Mouse (Mus musculus) midbrain, embryonic 13.5 days (tissue): Measurements from ENCODE around the gene Tnpo3. TPM values are rescaled to one million over a fixed set of nuclear protein-coding genes. Genes with fewer than 3 reads are reported as not detected.
"Not testable (repeated sequence)": the region's sequence is repeated elsewhere in the genome, so short reads cannot be mapped to it uniquely, and the experiment has no call there.

ENCODE experiments used
- ATAC-seq: fragments of 200-750 bp; cut with Nextera tagmentation; 2 replicates; pipeline ENCODE4 v1.8.0; 2017; ENCODE audit warnings: mild to moderate bottlenecking, moderate TSS enrichment, moderate library complexity
- H3K27ac ChIP-seq: fragments of 300-500 bp; sonication (generic); 2 replicates; pipeline ENCODE4 v1.5.1; 2015; ENCODE audit warnings: inconsistent platforms, mild to moderate bottlenecking, moderate library complexity
- H3K27me3 ChIP-seq: fragments of 300-500 bp; sonication (generic); 2 replicates; pipeline ENCODE4 v1.6.1; 2015; ENCODE audit warnings: mild to moderate bottlenecking, inconsistent platforms
- H3K36me3 ChIP-seq: fragments of 300-500 bp; sonication (generic); 2 replicates; pipeline ENCODE4 v1.6.1; 2015; ENCODE audit warnings: mild to moderate bottlenecking, inconsistent platforms
- H3K4me1 ChIP-seq: fragments of 300-500 bp; sonication (generic); replicated peaks from 2 replicates; pipeline ENCODE4 v1.6.1; 2015; ENCODE audit warnings: inconsistent platforms
- H3K4me2 ChIP-seq: fragments of 300-500 bp; sonication (generic); replicated peaks from 2 replicates; pipeline ENCODE4 v1.6.1; 2015; ENCODE audit warnings: moderate library complexity, mild to moderate bottlenecking, inconsistent platforms
- H3K4me3 ChIP-seq: fragments of 300-500 bp; sonication (generic); replicated peaks from 2 replicates; pipeline ENCODE4 v1.5.1; 2015; ENCODE audit warnings: mild to moderate bottlenecking, inconsistent platforms
- H3K9ac ChIP-seq: fragments of 300-500 bp; sonication (generic); replicated peaks from 2 replicates; pipeline ENCODE4 v1.6.1; 2015; ENCODE audit warnings: mild to moderate bottlenecking, inconsistent platforms
- H3K9me3 ChIP-seq: fragments of 300-500 bp; sonication (generic); 2 replicates; pipeline ENCODE4 v1.6.1; 2016; ENCODE audit warnings: mild to moderate bottlenecking, inconsistent platforms
- whole genome bisulfite sequencing: fragments of 180-500 bp; shearing (Covaris S2); methylation state at CpG from one replicate; pipeline ENCODE4 v1.1.7; 2015; 5-methylcytosine and 5-hydroxymethylcytosine counted together
- polyA plus RNA-seq: library from polyadenylated mRNA; unstranded; fragments of >200 nt; fragmentation: Nextera tagmentation; extraction: Ambion mirVana; gene quantifications from 2 replicates; pipeline ENCODE4 v1.2.1, GENCODE M21; 2015

Gene Tnpo3
- polyA plus RNA-seq, 1 experiment from 2014 or later: 97.7 TPM

DNA sequence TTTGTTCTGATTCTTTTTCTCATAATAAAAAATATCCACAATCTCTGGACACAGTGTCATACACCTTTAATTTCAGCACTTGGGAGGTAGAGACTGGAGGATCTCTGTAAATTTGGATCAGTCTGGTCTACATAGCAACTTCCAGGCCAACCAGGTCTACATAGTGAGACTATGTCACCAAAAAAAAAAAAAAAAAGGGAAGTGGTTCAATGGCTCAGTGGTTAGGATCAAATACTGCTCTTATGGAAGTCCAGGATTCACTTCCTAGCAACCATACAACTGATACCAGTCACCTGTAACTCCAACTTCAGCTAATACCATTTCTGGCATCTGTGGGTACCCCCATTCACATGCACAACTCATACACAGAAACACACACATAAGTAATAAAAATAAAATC, 9.5 kb downstream of the Tnpo3 start:
- Histone ChIP-seq H3K9me3 (no peaks in the 10 kb centered on the region), H3K4me1 (peaks cover under 1% of the 10 kb centered on the region; the same call in 1 of the 2 replicates), H3K4me2 (no peak overlapping the region), H3K9ac (no peak overlapping the region), H3K27ac (no peak overlapping the region), H3K4me3 (no peak overlapping the region), H3K36me3 (0 out of 2 replicates have a peak, but pooled peaks cover 3% of the 10 kb centered on the region), H3K27me3 (no peaks in the 10 kb centered on the region)
- ATAC-seq: no peak

DNA sequence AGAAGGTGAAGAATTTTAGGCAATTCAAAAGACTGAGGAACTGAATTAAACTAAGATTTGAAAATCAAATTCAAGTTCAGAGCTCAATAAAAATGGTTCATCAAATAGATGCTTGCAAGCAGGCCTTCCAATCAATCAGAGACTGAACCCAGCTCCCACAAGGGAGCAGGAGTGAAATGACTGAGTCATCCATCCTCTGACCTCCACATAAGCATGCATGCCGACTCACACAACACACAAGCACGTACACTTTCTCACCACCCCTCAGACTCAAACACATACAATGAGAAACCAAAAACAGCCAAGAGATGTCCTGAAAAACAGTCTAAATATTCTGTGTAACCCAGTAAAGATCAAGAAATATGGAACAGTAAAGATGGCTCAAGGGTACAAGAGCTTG, 14.0 kb downstream of the Tnpo3 start:
- H3K27ac ChIP-seq: no peak overlapping the region
- 0 out of 2 replicates have a peak, but pooled peaks cover 3% of the 10 kb centered on the region for H3K36me3 ChIP-seq
- H3K9me3 ChIP-seq: no peaks in the 10 kb centered on the region
- H3K4me2 ChIP-seq: no peak overlapping the region
- H3K4me3 ChIP-seq: no peak overlapping the region
- no peaks in the 10 kb centered on the region for H3K27me3 ChIP-seq
- 89% methylated on average over 2 of the region's 2 CpGs for WGBS
- H3K4me1 ChIP-seq: no peaks in the 10 kb centered on the region; the same call in 1 of the 2 replicates
- no peak for ATAC-seq
- no peak overlapping the region for H3K9ac ChIP-seq

DNA sequence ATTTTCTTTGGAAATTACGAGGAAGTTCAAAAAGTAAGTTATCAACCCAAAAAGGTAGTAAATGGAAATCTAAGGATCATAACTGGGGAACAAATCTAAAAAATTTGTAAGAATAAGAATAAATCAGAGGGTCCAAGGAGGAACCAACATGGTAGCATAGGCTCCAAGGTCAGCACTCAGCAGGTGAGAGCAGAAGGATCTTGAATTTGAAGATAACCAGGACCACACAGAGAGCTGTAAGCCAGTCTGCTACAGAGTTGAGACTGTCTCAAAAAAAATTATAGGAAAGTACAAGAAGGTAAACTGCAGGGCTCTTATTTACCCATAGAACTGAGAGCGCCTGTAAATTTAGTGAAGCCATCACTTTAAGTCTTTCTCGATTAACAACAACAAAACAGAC, 28.5 kb downstream of the Tnpo3 start:
- Histone ChIP-seq H3K9ac (no peak overlapping the region), H3K27ac (no peak overlapping the region), H3K27me3 (no peaks in the 10 kb centered on the region), H3K36me3 (peaks cover 81% of the 10 kb centered on the region), H3K4me2 (no peak overlapping the region), H3K4me1 (no peaks in the 10 kb centered on the region), H3K4me3 (no peak overlapping the region), H3K9me3 (0 out of 2 replicates have a peak, but pooled peaks cover 4% of the 10 kb centered on the region)
- WGBS: 96% methylated on average over 3 of the region's 3 CpGs
- ATAC-seq: no peak

DNA sequence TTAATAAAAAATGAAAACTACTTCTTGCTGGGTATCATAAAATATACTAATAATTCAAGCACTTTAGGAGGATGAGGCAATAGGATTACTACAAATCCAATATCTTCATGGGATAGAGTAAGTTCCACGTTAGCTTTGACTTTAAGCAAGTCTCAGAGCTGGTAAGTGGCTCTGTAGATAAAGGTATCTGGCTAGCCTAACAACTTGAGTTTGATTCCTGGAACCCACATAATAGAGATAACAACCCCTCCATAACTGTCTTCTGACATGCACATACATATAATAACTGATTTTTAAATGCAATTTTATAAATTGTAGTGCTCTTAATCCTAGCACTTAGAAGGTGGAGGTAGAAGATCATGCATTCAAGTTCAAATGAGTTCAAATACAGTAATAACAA, 28.9 kb downstream of the Tnpo3 start:
- H3K27ac ChIP-seq: no peak overlapping the region
- 0 out of 2 replicates have a peak, but pooled peaks cover 4% of the 10 kb centered on the region for H3K9me3 ChIP-seq
- H3K9ac ChIP-seq: no peak overlapping the region
- H3K27me3 ChIP-seq: no peaks in the 10 kb centered on the region
- no peak overlapping the region for H3K4me2 ChIP-seq
- no peaks in the 10 kb centered on the region for H3K4me1 ChIP-seq
- no peak overlapping the region for H3K4me3 ChIP-seq
- H3K36me3 ChIP-seq: peaks cover 79% of the 10 kb centered on the region
- no peak for ATAC-seq
- WGBS: 89% methylated on average over 1 of the region's 1 CpGs

DNA sequence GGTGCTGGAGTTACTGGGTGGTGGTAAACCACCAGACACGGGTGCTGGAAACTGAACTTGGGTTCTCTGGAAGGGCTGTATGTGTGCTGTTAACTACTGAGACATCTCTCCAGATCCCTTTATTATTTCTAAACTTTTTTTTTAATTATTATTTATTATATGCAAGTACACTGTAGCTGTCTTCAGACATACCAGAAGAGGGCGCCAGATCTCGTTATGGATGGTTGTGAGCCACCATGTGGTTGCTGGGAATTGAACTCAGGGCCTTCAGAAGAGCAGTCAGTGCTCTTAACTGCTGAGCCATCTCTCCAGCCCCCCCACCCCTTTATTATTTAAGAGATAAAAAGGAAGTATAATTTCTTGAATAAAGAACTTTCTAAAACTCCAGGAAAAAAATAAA, 33.3 kb downstream of the Tnpo3 start:
- H3K27ac ChIP-seq, H3K4me1 ChIP-seq, H3K9me3 ChIP-seq, H3K9ac ChIP-seq, H3K4me3 ChIP-seq, H3K27me3 ChIP-seq, ATAC-seq, H3K4me2 ChIP-seq: not testable (repeated sequence)
- peaks cover 85% of the 10 kb centered on the region for H3K36me3 ChIP-seq
- WGBS: 80% methylated on average over 3 of the region's 3 CpGs

DNA sequence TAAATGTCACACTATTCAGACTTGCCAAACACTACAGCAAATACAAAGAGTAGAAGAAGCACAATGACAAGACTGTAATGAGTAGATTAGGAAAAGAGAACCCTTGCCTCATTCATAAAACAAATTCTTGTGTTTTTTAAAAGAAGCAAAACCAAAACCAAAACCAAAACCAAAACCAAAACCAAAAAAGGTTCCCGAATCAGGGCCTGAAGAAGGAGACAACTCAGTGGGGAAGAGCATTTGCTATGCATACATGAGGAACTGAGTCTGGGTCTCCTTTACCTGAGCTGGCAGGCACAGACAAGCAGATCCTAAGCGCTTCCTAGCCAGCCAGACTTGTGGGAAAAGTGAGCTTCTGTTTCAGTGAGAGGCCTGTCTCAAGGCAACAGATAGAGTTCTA, 52.6 kb downstream of the Tnpo3 start:
- Histone ChIP-seq H3K9ac (no peak overlapping the region), H3K4me3 (no peak overlapping the region), H3K4me1 (no peaks in the 10 kb centered on the region), H3K27ac (no peak overlapping the region), H3K27me3 (no peaks in the 10 kb centered on the region), H3K36me3 (peaks cover 83% of the 10 kb centered on the region), H3K4me2 (no peak overlapping the region), H3K9me3 (no peaks in the 10 kb centered on the region)
- WGBS: 95% methylated on average over 2 of the region's 2 CpGs
- no peak for ATAC-seq

DNA sequence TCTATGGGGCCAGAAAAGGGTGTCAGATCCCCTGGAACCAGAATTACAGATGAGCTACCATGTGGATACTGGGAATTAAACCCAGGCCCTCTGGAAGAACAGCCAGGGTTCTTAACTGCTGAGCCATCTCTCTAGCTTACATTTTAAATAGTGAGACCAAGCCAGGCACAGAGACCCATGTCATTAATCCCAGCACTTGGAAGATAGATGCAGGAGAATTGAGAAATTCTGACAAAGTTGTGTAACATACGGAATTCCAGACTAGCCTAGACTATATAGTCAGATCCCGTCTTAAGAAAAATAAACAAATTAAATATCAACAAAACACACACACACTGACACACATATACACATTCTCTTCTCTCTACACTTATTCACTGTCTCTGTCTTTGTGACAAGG, 57.2 kb downstream of the Tnpo3 start:
- no peak overlapping the region for H3K4me2 ChIP-seq
- ATAC-seq: no peak
- H3K9ac ChIP-seq: no peak overlapping the region
- no peaks in the 10 kb centered on the region for H3K9me3 ChIP-seq
- H3K36me3 ChIP-seq: peaks cover 89% of the 10 kb centered on the region
- H3K27me3 ChIP-seq: no peaks in the 10 kb centered on the region
- WGBS: 92% methylated on average over 2 of the region's 2 CpGs
- H3K4me3 ChIP-seq: no peak overlapping the region
- H3K4me1 ChIP-seq: no peaks in the 10 kb centered on the region
- no peak overlapping the region for H3K27ac ChIP-seq

DNA sequence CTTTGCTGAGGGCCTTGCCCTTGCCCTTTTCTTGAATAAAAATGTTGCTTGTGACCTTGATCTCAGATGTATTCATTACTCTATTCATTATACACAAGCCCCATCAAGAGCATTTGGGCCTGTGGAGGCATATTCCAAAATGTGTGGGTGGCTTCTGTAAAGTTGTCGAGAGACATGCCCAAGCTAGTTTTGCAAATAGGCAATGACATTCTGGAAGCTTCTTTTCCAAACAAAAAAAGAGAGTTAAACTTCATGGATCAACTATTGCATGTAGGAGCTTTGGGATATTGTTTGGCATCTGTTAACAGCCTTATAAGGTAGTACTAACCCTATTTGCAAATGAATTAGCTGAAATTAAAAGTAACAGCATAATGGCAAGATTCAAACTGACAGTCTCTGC, 61.6 kb downstream of the Tnpo3 start:
- Histone ChIP-seq H3K4me1 (no peaks in the 10 kb centered on the region), H3K4me3 (no peak overlapping the region), H3K27me3 (no peaks in the 10 kb centered on the region), H3K9ac (no peak overlapping the region), H3K36me3 (peaks cover 88% of the 10 kb centered on the region), H3K27ac (no peak overlapping the region), H3K9me3 (no peaks in the 10 kb centered on the region), H3K4me2 (no peak overlapping the region)
- 93% methylated on average over 1 of the region's 1 CpGs for WGBS
- ATAC-seq: no peak

DNA sequence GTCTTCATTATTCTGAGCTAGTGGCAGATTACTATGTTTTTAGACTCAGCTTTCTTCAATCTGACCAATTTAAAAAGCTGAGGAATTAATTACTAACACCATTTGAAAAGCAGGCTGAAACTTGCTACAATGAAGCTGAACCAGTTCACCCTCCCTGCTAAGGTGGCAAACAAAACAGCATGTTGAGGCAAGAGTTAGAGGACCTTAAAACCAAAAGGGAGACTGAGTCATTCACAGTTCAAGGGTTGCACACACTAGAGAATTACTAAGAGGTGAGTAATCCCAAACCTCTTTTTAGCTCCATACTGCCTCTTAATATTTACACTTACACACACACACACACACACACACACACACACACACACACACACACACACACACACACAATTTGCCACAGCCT, 62.1 kb downstream of the Tnpo3 start:
- no peak for ATAC-seq
- Histone ChIP-seq H3K4me2 (no peak overlapping the region), H3K36me3 (peaks cover 88% of the 10 kb centered on the region), H3K4me3 (no peak overlapping the region), H3K9me3 (no peaks in the 10 kb centered on the region), H3K9ac (no peak overlapping the region), H3K4me1 (no peaks in the 10 kb centered on the region), H3K27me3 (no peaks in the 10 kb centered on the region), H3K27ac (no peak overlapping the region)

DNA sequence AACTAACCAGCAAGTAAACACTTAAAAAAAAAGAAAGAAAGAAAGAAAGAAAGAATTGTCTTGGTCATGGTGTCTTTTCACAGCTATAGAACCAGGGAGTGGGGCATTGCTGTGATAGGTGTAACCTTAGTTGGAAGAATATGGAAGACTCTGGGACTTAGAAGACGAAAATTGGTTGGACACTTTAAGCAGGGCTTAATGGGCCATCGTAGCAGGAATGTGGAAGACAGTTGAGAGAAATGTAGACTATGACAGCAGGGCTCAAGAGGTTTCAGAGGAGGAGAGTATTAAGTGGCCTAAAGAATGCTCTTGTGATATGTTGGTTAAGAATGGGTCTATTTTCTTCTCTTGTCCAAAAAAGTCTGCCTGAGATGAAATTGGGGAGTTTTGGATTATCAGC, 64.1 kb downstream of the Tnpo3 start:
- H3K27ac ChIP-seq: no peak overlapping the region
- H3K4me1 ChIP-seq: no peaks in the 10 kb centered on the region
- no peak for ATAC-seq
- H3K9ac ChIP-seq: no peak overlapping the region
- H3K4me2 ChIP-seq: no peak overlapping the region
- H3K27me3 ChIP-seq: no peaks in the 10 kb centered on the region
- no peaks in the 10 kb centered on the region for H3K9me3 ChIP-seq
- WGBS: 98% methylated on average over 2 of the region's 2 CpGs
- no peak overlapping the region for H3K4me3 ChIP-seq
- peaks cover 86% of the 10 kb centered on the region for H3K36me3 ChIP-seq

DNA sequence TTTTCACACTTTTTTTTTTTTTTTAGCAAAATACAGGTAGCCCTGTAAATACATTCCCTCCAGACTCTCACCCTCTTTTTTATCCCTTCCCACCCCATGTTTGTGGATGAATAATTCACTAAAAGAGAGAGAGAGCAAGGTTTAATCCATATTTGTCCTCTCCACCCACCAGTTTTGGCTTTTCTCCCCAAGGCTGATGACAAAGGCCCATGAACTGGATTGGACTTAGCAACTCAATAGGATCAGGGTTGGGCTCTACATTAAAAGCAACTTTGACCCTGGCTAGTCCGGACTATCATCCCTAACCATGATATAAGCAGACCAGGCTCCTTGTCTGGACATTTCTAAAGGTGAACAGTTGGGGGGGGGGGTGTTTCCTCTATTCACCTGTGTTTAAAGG, 68.7 kb downstream of the Tnpo3 start:
- Histone ChIP-seq H3K4me1 (no peaks in the 10 kb centered on the region), H3K4me2 (no peak overlapping the region), H3K9me3 (no peaks in the 10 kb centered on the region), H3K4me3 (no peak overlapping the region), H3K36me3 (peaks cover 61% of the 10 kb centered on the region), H3K27me3 (no peaks in the 10 kb centered on the region), H3K9ac (no peak overlapping the region), H3K27ac (no peak overlapping the region)
- 79% methylated on average over 1 of the region's 1 CpGs for WGBS
- ATAC-seq: no peak

DNA sequence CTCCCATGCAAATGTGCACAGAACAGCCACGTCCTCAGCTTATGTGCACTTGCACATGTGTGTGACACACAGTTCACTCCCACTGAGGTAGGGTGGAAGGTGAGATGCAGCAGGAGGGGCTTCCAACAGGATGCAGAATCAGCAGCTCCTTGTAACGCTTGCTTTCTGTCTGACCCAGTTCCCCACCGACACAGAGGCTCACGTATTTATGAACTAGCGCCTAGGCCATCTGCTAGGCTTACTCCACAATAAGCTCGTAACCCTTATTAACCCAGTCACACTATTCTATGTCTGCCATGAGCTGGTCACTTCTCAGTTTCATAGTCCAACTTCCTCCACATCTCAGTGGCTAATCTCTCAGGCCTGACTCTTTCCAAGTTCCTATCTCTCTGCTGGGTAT, 69.5 kb downstream of the Tnpo3 start:
- no peak for ATAC-seq
- no peak overlapping the region for H3K4me2 ChIP-seq
- H3K27ac ChIP-seq: no peak overlapping the region
- H3K4me1 ChIP-seq: no peaks in the 10 kb centered on the region
- WGBS: 78% methylated on average over 6 of the region's 6 CpGs
- H3K4me3 ChIP-seq: no peak overlapping the region
- no peak overlapping the region for H3K9ac ChIP-seq
- no peaks in the 10 kb centered on the region for H3K27me3 ChIP-seq
- no peaks in the 10 kb centered on the region for H3K9me3 ChIP-seq
- peaks cover 54% of the 10 kb centered on the region for H3K36me3 ChIP-seq

DNA sequence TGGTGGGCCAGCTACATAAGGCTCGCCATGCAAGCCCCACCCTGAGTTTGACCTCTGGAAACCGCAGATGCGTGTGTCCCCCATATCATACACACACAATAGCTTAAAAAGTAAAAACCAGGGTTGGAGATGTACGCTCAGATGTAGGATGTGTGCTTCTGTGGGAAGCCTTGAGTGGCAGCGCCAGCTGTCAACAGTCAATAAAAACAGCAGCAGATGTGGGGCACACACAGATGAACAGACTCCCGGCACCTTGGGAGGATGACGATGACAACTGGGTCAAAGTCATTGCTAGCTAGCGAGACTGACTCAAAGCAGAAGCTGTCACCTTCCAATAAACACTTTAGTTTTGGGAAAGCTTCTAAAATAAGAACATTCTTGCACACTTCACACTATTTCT, 70.2 kb downstream of the Tnpo3 start:
- no peak for ATAC-seq
- Histone ChIP-seq H3K9ac (no peak overlapping the region), H3K27me3 (no peaks in the 10 kb centered on the region), H3K27ac (no peak overlapping the region), H3K4me3 (no peak overlapping the region), H3K4me2 (no peak overlapping the region), H3K36me3 (peaks cover 47% of the 10 kb centered on the region), H3K9me3 (no peaks in the 10 kb centered on the region), H3K4me1 (no peaks in the 10 kb centered on the region)
- 94% methylated on average over 8 of the region's 8 CpGs for WGBS
